ENCODE assay signal across 18 mouse cellular contexts in the genomic region with DNA sequence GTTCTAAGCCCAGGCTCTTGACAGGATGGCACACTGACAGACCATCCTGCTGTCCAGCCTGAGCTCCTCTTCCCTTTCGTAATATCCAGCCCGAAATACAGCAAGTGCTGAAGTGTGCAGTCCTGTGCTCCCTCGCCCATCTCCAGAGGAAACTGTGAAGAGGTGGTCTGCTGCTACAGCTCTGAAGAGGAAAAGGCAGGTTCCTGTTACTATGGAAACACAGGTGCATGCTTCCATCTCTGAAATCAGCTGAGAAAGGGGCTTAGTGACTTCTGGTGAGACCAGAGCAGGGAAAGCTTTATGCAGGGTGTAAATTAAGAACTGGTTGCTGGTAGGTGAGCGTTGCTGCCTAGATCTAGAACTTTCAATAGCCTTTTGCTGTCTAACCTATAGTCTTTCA.
DNase-seq lines count a peak whose midpoint lies in the region; ATAC-seq and TF ChIP-seq lines count a peak whose summit lies in the region.
"Had no signal": no experiment of that assay in that cellular context is flagged by ENCODE, and none has a peak within 500 bp of the region (broad histone marks: within the 10 kb centered on the region; RNA-seq: fewer than 3 reads in every experiment).

No protein-coding gene starts in this region.

- no peaks in the 10 kb centered on the region for H3K4me1 ChIP-seq in forebrain, postnatal 0 days (ENCODE audit: insufficient read depth)
- H3K4me1 ChIP-seq in forebrain, embryonic 13.5 days, result no peaks in the 10 kb centered on the region
- no peaks in the 10 kb centered on the region for H3K4me1 ChIP-seq in lung, embryonic 14.5 days (ENCODE audit: insufficient read depth)
- no peaks in the 10 kb centered on the region for H3K4me1 ChIP-seq in neural tube, embryonic 15.5 days
- H3K4me1 ChIP-seq: embryonic facial prominence, embryonic 10.5 days; heart, embryonic 13.5 days; intestine, embryonic 15.5 days had no signal

- DNase-seq in forebrain, postnatal 0 days, result peak; percentile 21
- peak; percentile 4 for DNase-seq in lung, embryonic 14.5 days
- DNase-seq in lung, postnatal 36 days, result no peak
- no peak for DNase-seq in neural tube, embryonic 10.5 days (ENCODE audit: extremely low spot score, low spot score)
- DNase-seq in heart, postnatal 4 days, result no peak
- DNase-seq: adrenal gland, adult 2 months; adrenal gland, postnatal 25 days; cerebellum, adult 2 months; cerebellum, postnatal 10 days; gastrocnemius, postnatal 36 days; heart, postnatal 36 days had no signal

- no peak overlapping the region for H3K4me2 ChIP-seq in forebrain, postnatal 0 days (ENCODE audit: low read depth)
- H3K4me2 ChIP-seq in forebrain, embryonic 13.5 days, result no peak overlapping the region
- H3K4me2 ChIP-seq in lung, embryonic 14.5 days, result no peak overlapping the region
- no peak overlapping the region for H3K4me2 ChIP-seq in neural tube, embryonic 15.5 days
- H3K4me2 ChIP-seq: heart, embryonic 13.5 days; intestine, embryonic 15.5 days had no signal

- H3K9ac ChIP-seq in forebrain, postnatal 0 days, result no peak overlapping the region
- no peak overlapping the region for H3K9ac ChIP-seq in forebrain, embryonic 13.5 days
- H3K9ac ChIP-seq in lung, embryonic 14.5 days, result no peak overlapping the region
- H3K9ac ChIP-seq in neural tube, embryonic 15.5 days (replicated peaks), result no peak overlapping the region
- H3K9ac ChIP-seq: heart, embryonic 13.5 days; intestine, embryonic 15.5 days had no signal

- 91% methylated on average over 4 of the region's 4 CpGs for WGBS in forebrain, postnatal 0 days
- WGBS in forebrain, embryonic 13.5 days, result 89% methylated on average over 4 of the region's 4 CpGs
- WGBS in lung, embryonic 14.5 days, result 74% methylated on average over 4 of the region's 4 CpGs
- 84% methylated on average over 4 of the region's 4 CpGs for WGBS in neural tube, embryonic 15.5 days

- no peaks in the 10 kb centered on the region for H3K36me3 ChIP-seq in forebrain, postnatal 0 days (ENCODE audit: insufficient read depth)
- H3K36me3 ChIP-seq in forebrain, embryonic 13.5 days (ENCODE audit: poor library complexity, severe bottlenecking), result no peaks in the 10 kb centered on the region
- H3K36me3 ChIP-seq in lung, embryonic 14.5 days (ENCODE audit: insufficient read depth), result no peaks in the 10 kb centered on the region
- no peaks in the 10 kb centered on the region for H3K36me3 ChIP-seq in neural tube, embryonic 15.5 days
- H3K36me3 ChIP-seq: embryonic facial prominence, embryonic 10.5 days; heart, embryonic 13.5 days; intestine, embryonic 15.5 days had no signal

- no peaks in the 10 kb centered on the region for H3K27me3 ChIP-seq in forebrain, postnatal 0 days (ENCODE audit: insufficient read depth, low read length)
- no peaks in the 10 kb centered on the region for H3K27me3 ChIP-seq in forebrain, embryonic 13.5 days
- H3K27me3 ChIP-seq in lung, embryonic 14.5 days (ENCODE audit: insufficient read depth, low read length), result no peaks in the 10 kb centered on the region
- H3K27me3 ChIP-seq in neural tube, embryonic 15.5 days (replicated peaks), result no peaks in the 10 kb centered on the region
- H3K27me3 ChIP-seq: CH12.LX; heart, embryonic 13.5 days; intestine, embryonic 15.5 days; Patski had no signal

- H3K4me3 ChIP-seq in forebrain, postnatal 0 days (ENCODE audit: low read depth, low read length), result no peak overlapping the region
- no peak overlapping the region for H3K4me3 ChIP-seq in forebrain, embryonic 13.5 days
- no peak overlapping the region for H3K4me3 ChIP-seq in lung, embryonic 14.5 days (ENCODE audit: low read depth, low read length)
- H3K4me3 ChIP-seq in neural tube, embryonic 15.5 days (replicated peaks), result no peak overlapping the region
- H3K4me3 ChIP-seq: embryonic facial prominence, embryonic 10.5 days; heart, embryonic 13.5 days; intestine, embryonic 15.5 days had no signal

- no peaks in the 10 kb centered on the region for H3K9me3 ChIP-seq in forebrain, postnatal 0 days (ENCODE audit: low read length)
- H3K9me3 ChIP-seq in forebrain, embryonic 13.5 days (replicated peaks), result no peaks in the 10 kb centered on the region
- H3K9me3 ChIP-seq in lung, embryonic 14.5 days (ENCODE audit: low read depth, low read length), result no peaks in the 10 kb centered on the region
- H3K9me3 ChIP-seq in neural tube, embryonic 15.5 days (replicated peaks), result no peaks in the 10 kb centered on the region
- H3K9me3 ChIP-seq: embryonic facial prominence, embryonic 10.5 days; heart, embryonic 13.5 days; intestine, embryonic 15.5 days had no signal

- peak; percentile 60 for ATAC-seq in forebrain, postnatal 0 days
- no peak for ATAC-seq in forebrain, embryonic 13.5 days
- no peak for ATAC-seq in lung, embryonic 14.5 days (ENCODE audit: insufficient read depth)
- 0 out of 2 replicates have a peak, but pooled peaks have one; percentile 75 for ATAC-seq in neural tube, embryonic 15.5 days (ENCODE audit: low FRiP score)
- ATAC-seq: intestine, embryonic 15.5 days; Patski had no signal

- no peak overlapping the region for H3K27ac ChIP-seq in forebrain, postnatal 0 days (ENCODE audit: low read depth, low read length)
- H3K27ac ChIP-seq in forebrain, embryonic 13.5 days, result no peak overlapping the region
- H3K27ac ChIP-seq in lung, embryonic 14.5 days (ENCODE audit: low read depth), result no peak overlapping the region
- no peak overlapping the region for H3K27ac ChIP-seq in neural tube, embryonic 15.5 days (replicated peaks)
- H3K27ac ChIP-seq: embryonic facial prominence, embryonic 10.5 days; heart, embryonic 13.5 days; intestine, embryonic 15.5 days had no signal

- no peak for TF ChIP-seq CTCF in forebrain, postnatal 0 days (IDR thresholded peaks at IDR 0.05; ENCODE audit: low read depth)
- no peak for TF ChIP-seq CTCF in lung, embryonic 14.5 days (IDR thresholded peaks at IDR 0.05; ENCODE audit: low read depth)

Comparison
In these comparisons a context has a peak if more than half of its experiments do, and no peak if none do; other contexts are left out.
1. ATAC-seq: peak in forebrain, postnatal 0 days (single experiment) and neural tube, embryonic 15.5 days (single experiment); none in forebrain, embryonic 13.5 days (single experiment) and lung, embryonic 14.5 days (single experiment).
2. DNase-seq: peak in forebrain, postnatal 0 days (single experiment) and lung, embryonic 14.5 days (single experiment); none in lung, postnatal 36 days (single experiment), neural tube, embryonic 10.5 days (single experiment) and heart, postnatal 4 days (single experiment).